Mouse (Mus musculus) right cerebral cortex, postnatal 4 days (tissue): ENCODE measurements around the gene Slx4.
"Not testable (repeated sequence)": the region's sequence is repeated elsewhere in the genome, so short reads cannot be mapped to it uniquely, and the experiment has no call there.

Source experiments
- DNase-seq: peaks from one replicate; pipeline ENCODE4 v3.0.0-alpha.2; 2022

Gene Slx4

DNA sequence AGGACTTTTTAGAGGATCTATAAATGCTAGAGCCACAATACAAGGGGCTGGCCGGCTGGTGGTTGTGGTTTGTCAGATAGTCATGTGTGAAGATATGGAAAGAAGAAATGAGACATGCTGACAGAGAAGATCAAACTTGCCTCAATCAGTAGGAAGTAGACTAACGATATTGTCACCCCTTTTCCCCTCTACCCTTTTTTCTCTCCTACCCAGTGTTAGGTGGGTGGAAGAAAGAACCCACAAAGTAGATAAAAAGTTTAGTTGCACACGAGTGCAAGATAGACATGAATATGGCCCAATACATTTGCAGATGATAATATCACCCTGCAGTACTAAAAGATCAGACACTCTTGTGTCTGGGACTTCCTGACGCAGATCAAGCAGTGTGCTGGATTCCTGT, 15.2 kb downstream of the Slx4 start:
- DNase-seq = no peak

DNA sequence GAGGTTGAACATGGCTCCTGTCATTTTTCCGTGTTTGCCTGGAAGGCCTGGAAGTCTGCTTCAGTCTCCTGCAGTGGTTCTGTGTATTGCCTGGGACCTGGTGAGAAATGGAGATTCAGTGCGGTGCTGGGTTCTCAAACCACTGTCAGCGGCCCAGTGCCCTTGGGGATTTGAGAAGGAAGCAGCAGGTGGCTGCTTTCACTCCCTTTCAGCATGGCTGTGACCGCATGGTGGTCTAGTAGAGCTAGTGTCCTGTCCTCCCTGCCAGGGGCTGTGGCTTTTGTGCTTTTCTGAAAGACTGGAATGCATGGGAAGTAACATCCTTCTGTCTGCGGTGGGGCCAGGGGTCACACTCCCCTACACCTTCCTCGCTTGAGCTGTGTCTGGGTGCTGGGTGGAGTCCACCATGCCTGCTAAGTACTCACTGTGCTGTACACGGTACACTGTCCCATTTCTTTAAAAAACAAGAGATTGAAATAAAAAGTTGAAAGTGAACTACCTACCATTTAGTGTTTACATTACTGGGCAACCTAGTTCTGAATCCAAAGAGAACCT, 20.3 kb downstream of the Slx4 start:
- no peak for DNase-seq

DNA sequence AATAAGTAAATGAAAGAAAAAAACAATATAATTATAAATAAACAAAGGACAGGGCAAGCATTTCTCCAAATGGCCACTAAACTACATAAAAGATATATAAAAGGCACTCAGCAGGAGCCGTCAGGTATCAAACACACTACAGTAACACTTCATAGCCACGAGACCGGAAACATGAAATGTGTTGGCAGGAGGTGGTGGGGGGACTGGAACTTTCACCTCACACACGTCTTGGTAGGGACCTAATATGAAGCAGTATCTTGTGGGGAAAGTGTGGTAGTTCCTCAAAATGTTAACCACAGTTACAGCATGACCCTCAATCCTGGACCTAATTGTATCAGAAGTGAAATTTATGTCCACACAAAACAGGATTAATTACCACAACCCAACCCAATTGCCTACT, 21.4 kb downstream of the Slx4 start:
- DNase-seq = no peak

DNA sequence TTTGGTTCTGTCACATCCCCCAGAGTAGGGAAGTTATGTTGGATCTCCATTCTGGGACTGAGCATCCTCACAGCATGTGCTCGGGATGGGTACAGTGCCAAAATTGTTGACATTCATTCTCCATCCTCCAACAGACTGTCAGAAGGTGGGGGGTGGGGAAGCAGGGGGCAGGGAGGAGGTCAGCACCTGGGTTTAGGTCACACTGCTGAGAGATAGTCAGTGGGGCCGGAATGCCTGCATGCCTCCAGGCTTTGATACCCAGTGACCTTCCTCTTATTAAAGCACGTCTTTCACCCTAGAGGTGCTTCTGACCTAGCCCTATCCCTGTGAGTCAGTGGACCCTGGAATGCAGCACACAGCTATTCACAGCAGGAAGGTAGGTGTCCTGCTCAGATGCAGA, 26.9 kb downstream of the Slx4 start:
- DNase-seq = no peak

DNA sequence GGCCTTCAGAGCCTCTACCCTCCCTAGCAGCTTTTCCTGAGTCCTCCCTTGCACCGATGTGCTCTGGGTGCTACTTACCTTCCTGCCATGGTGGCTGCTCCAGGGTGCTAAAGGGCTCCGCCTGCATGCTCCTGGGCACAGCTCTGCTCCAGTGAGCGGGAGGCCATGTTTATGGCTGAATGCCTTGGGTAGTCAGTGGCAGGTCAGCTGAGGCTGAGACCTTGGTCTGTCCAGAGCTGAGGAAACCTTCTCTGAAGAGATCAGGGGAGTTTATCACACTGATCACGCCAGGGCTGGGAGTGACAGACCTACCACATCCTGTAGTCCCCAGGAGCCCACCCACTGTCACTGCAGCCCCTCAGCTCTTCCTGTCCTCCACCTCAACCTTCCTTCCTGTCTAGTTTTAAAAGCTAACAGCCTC, 27.3 kb downstream of the Slx4 start, which contains the start of gene Nlrc3:
Gene Nlrc3 (minus strand): TSS at position 382 of the 421 bp plus-strand sequence.
- no peak for DNase-seq

DNA sequence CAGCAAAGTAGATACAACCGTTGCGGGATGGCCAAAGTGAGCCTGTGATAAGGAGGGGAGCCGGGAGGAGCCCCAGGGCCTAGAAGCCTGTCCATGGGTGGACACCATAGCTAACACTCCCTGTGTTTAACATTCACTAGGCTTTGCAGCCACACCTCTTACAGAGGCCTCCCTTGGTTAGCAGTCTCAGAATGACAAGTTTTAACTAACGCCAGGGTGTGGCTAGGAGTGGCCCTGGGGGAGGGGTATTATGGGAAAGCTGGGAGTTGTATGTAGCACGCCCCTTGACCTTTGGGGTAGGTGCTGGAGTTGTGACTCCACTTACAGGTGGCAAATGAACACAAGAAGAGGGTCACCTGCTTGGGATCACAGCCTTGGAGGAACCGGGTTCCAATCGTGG, 27.9 kb downstream of the Slx4 start:
- DNase-seq = no peak

DNA sequence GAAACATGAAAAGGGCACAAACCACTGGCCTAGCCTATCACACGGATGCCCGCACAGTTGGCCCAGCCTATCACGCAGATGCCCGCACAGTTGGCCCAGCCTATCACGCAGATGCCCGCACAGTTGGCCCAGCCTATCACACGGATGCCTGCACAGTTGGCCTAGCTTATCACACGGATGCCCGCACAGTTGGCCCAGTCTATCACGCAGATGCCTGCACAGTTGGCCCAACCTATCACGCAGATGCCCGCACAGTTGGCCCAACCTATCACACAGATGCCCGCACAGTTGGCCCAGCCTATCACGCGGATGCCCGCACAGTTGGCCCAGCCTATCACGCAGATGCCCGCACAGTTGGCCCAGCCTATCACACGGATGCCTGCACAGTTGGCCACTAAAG, 29.1 kb downstream of the Slx4 start:
- not testable (repeated sequence) for DNase-seq

DNA sequence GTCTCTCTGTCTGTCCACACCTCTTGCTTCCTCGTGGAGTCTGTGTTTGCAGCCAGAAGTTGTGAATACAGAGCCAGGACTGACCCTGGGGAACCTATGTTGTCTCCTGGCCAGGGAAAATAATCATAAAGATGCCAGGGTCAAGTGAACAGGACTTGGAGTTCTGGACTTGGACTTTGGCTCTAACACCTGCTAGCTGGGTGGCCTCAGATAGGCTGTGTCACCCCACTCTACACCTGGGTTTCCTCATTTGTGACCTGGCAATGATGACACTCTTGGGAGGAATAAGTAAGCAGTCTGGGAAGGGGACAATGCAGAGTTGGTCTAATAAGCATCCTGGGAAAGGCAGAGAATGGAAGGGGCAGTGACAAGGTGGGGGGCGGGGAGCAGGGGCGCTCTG, 38.0 kb downstream of the Slx4 start:
- no peak for DNase-seq

DNA sequence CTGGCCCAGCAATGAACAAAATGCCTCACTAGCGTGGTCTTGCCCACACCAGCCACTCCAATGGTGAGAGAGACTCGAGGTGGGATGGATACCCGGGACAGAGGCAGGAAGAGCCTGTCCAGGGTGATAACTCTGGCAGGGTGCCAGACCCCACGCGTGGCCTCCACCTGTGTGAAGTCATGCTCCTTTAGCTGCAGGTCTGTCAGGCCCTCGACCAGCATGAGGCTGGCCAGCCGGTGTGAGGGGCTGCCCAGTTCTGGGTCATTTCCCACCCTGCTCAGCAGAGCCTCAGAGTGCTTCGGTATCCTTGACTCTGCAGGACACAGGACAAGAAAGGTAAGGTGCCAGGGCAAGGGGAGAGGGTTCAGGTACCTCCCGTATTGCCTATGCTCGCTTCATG, 38.6 kb downstream of the Slx4 start:
- DNase-seq = no peak

DNA sequence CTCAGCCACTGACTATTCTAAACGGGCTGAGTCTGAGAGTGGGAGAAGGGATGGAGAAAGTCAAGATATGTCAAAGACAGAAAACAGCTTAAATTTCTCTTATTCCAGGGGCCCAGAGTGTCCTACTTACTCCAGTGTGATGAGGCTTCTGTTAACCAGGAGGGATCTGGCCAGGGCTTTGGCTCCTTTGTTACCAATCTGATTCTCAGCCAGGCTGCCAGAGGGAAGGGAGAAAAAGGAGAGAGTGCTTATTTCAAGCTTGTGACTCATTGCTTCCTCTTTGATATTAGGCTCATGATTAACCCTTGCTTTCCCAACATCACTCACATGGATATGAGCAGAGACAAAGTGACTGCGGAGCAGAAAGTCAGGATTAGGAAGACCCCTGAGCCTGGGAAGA, 44.3 kb downstream of the Slx4 start:
- no peak for DNase-seq

DNA sequence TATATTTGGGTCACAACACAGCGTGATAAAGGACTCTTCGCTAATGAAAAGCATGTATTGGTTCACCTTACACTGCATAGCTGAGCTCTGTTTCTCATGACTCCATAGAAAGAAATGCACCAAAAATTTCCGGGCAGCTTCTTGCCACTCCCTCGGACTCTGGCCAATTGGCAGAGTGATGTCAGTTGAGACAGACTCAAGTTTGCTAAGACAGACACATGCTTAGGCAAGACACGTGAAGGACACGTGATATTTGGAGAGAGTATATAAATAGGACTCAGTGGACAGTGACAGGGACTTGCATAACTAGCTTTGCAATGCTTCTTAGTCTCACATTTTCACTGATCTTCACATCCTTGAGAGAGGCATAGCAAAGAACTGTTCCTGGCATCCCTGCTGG, 47.2 kb downstream of the Slx4 start:
- no peak for DNase-seq

DNA sequence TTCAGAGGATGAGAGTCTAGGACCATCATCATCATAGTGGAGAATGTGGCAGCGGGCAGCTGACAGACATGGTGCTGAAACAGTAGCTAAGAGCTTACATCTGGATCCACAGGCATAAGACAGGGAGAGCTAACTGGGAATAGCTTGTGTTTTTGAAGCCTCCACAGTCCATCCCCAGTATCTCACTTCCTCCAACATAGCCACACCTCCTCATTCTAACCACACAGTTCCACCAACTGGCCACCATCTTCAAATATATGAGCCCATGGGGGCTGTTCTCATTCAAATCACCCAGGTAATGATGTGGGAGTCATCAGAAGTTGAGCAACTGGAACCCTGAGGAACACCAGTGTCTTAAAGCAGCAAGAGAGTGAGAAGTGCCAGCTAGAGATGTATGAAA, 52.4 kb downstream of the Slx4 start:
- DNase-seq = no peak

DNA sequence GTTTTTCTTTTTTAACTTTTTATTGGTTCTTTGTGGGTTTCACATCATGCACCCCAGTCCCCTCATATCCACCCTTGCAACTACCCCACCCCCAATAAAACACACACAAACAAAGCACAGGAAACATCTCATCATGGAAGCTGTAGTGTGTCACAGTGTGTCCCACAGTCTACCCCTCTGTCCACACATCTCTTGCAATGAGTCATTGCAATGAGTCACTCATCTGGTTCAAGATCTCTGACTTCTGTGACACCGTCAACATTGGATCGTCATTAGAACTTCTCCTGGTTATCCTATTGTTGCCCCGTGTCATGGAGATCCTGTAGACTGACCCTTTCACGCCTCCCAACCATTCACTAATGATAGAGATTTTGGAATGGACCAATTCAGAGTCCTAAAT, 68.9 kb downstream of the Slx4 start:
- DNase-seq = no peak

DNA sequence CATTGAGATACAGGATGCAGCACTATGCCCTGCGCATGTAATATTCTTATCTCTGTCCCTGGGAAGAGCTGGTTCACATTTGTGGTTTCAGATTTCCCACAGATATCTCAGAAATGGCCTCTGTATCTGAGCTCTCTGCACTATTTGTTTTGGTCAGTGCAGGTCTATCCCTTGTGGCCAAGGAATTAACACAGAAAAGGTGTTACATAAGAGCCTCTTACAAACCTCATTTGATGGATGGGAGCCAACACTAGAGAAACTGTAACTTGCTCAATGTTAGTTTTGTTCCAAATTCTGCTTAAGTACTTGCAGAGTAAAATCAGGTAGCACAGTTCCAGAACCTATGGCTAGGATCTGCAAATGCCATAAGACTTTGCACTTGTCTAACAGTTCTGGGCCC, 69.5 kb downstream of the Slx4 start:
- no peak for DNase-seq

DNA sequence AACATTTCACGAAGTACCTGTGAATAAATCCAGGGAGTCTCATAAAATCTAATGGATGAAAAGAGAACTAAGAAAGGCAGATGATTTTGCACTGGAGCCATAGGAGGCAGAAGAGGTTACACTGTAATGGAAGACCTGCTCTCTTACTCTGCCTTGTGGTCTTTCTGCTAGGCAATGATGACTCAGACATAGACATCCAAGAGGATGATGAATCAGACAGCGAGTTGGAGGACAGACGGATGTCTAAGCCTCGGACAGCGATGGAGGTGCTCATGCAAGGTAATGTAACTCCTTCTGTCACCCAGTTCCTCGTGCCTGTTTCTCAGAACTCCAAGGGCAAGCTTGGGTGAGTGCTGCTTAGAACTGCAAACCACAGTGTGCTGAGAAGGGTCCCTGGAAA, 70.0 kb downstream of the Slx4 start:
- no peak for DNase-seq

DNA sequence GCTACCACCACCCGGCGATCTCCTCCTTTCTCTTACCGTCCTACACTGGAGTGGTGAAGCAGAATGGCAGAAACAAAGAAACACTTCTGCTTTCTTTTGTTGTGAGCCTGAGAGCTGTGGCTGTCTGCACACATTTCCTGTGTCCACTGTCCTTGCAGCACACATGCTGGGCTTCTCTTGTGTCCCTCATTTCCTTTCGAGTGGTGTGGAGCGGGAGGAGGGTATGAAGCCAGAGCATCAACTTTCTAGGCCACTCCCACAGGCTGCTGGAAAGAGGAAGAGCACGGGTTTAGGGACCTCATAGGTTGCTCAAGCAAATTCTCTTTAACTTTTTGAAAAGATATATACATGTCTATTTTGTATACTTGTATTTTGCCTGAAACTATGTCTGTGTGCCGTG, 74.4 kb downstream of the Slx4 start:
- no peak for DNase-seq
